Mouse (Mus musculus) right cerebral cortex, adult 18-20 months (tissue): Measurements from ENCODE around the gene Ddr1.
"Not testable (repeated sequence)": the region's sequence is repeated elsewhere in the genome, so short reads cannot be mapped to it uniquely, and the experiment has no call there.

Experiments
- DNase-seq: peaks from one replicate; pipeline ENCODE4 v3.0.0; 2022; ENCODE audit warnings: mixed read lengths

The Ddr1 gene

GRCm38 (mm10) chr17:35704621-35705464 lies at the start of gene Ddr1:
TSS of gene Ddr1 (minus strand) at chr17:35704621.
- DNase-seq: peak; percentile 53

GRCm38 (mm10) chr17:35753668-35754067 lies 49.2 kb upstream of the Ddr1 start:
- no peak for DNase-seq

- DNase-seq: peak; percentile 50
Measured at GRCm38 (mm10) chr17:35752221-35752811, 47.9 kb upstream of the Ddr1 start.

- peak; percentile 67 for DNase-seq
Measured at GRCm38 (mm10) chr17:35749685-35750084, 45.3 kb upstream of the Ddr1 start.

DNA sequence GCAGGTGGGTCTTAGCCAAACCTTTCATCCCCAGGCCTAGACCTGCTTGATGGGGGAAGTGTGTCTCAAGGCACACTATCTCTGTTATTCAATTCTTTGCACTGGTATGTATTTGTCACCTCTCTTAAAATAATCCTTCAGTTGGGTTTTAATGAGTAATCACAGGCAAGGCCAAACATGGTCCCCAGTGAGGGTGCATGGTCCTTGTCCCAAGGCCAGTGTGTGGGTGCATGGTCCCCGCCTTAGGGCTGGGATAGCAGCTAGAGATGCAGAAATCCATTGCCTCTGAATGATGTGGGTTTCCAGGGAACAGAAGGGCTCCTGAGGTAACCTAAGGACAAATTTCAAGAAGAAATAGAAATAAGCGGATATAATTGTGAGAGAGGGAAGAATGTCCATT lies 39.9 kb upstream of the Ddr1 start:
- no peak for DNase-seq

DNA sequence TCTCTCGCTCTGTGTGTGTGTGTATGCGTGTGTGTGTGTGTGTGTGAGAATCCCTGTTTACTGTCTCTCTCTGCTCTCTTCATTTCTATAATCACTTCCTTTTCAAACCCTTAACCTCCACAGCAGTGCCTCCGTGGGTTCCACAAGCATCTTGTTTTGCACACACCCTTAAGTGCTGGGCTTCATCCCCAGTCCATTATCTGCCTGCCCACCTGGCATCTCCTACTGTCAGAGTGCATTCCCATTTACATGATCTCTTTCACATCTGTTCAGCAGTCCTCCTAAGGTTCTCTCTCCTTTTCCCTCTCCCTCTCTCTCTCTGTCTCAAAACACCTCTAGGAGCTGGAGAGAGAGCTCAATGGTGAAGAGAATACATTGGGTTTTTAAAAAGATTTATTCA lies 38.5 kb upstream of the Ddr1 start:
- DNase-seq: no peak

- no peak for DNase-seq
Measured at GRCm38 (mm10) chr17:35741589-35742226, 37.3 kb upstream of the Ddr1 start.

DNA sequence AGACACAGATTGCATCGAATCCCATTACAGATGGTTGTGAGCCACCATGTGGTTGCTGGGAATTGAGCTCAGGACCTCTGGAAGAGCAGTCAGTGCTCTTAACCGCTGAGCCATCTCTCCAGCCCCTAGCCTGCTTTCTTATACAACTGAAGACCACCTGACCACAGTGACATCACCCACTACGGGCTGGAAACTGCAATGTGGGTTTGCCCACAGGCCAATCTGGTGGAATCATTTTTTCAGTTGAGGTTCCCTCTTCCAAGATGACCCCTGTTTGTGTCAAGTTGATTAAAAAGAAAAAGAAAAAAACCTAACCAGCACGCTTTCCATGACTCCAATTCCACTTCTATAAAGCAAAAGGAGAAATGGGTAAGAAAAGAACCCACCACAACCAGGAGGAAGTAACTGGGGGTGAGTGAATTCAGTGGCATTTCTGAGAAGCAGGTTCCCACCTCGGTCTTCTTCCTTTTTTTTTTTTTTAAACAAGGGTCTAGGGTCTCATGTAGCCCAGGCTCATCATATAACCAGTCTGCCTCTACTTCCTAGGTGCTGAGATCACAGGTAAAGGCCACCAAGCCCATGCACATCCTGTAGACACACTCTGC lies 36.0 kb upstream of the Ddr1 start:
- DNase-seq: no peak

GRCm38 (mm10) chr17:35739675-35740074 lies 35.3 kb upstream of the Ddr1 start:
- DNase-seq: peak; percentile 90

GRCm38 (mm10) chr17:35737743-35738142 lies 33.3 kb upstream of the Ddr1 start:
- peak; percentile 81 for DNase-seq

- DNase-seq: peak; percentile 63
Measured at GRCm38 (mm10) chr17:35736280-35736960, 32.0 kb upstream of the Ddr1 start.

DNA sequence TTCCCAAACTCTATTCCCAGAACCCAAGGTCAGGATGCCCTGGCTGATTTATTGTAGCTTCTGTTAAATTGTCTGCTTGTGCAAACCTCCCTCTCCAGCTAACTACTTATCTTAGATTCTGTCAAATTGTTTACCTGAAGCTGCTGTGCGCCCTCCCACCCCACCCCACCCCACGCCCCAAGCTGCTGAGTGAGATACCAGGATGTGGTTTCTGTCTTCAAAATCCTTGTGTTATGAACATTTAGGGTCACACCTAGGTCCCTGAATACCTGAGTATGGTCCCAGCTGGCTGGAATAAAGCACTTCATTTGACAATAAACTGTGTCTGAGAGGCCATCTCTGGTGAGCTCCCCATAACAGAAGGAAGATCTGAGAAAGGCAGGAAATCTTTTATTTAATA lies 30.1 kb upstream of the Ddr1 start:
- DNase-seq: no peak

GRCm38 (mm10) chr17:35733398-35733797 lies 29.0 kb upstream of the Ddr1 start:
- no peak for DNase-seq

GRCm38 (mm10) chr17:35731431-35732145 lies 27.2 kb upstream of the Ddr1 start:
- no peak for DNase-seq

DNA sequence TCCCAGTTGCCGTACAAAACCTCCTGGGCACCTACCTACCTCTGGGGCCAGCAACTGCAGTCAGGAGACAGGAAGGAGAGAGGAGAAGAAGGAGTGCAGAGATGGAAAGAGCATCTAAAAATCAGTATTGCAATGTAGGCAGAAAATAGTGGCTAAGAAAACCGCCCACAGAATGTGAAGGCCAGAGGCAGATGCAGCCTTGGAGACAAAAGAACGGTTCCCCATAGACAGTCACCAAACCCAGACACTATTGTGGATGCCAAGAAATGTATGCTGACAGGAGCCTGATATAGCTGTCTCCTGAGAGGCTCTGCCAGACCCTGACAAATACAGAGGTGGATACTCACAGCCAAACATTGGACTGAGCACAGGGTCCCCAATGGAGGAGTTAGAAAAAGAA lies 25.7 kb upstream of the Ddr1 start:
- not testable (repeated sequence) for DNase-seq

- DNase-seq: no peak
Measured at GRCm38 (mm10) chr17:35728821-35729220, 24.4 kb upstream of the Ddr1 start.

- DNase-seq: no peak
Measured at GRCm38 (mm10) chr17:35727471-35728205, 23.2 kb upstream of the Ddr1 start.

DNA sequence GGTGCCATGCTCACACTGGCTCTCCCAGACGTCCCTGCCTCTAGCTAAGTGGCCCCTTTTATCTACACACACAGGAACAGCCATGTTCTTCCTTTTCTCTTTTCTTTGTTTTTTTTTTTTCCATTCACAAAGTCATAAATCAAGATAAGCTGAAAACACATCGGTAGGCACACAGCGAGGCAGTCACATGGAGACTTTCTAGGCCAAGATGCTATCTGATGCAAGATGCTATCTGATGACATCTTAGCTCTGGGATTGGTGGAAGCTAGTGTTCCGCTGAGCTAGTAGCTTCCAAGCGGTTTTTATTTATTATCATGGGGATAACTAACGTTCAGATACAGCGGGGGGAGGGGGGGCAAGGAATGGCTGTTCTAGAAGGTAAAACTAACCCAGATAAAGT lies 22.6 kb upstream of the Ddr1 start:
- no peak for DNase-seq

DNA sequence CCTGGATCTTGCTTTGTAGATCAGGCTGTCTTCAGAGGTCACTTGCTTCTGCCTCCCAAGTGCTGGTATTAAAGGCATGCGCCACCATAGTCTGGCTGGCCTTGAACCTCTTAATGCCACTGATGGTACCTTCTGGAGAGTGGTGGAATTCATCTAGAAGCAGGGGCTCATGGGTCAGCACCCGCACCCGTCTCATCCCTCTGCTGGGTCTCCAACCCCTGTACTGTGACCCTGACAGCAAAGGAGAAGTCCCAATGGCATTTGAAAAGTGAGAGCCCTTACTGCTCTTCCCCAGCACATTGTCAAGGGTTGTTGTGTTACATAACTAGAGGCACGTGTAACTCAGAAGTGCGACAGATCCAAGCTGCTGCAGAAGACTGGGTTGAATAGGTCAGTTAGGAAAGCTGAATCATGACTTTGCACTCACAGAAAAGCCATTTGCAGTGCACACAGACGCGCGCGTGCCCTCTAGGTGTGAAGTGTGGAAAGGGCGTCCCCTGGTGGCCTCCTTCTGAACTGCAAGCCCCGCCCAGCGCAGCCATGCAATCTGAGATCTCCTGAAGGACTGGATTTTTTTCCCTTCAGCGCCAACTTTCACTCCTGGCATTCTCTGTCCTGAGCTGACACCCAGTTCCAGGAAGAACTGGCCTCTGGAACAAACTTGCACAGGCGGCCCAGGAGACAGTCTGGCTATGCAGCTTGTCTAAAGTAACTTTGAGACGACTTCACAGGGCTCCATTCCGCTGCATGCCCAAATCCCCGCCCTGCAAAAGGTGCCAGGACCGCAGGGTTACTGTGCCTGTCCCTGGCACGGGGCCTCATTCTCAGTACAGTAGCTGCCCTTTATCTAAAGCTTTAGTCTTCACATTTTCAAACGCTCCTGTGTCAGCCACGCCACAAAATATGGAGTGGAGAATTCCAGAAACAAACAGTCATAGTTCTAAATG lies 21.1 kb upstream of the Ddr1 start:
- peak; percentile 85 for DNase-seq

DNA sequence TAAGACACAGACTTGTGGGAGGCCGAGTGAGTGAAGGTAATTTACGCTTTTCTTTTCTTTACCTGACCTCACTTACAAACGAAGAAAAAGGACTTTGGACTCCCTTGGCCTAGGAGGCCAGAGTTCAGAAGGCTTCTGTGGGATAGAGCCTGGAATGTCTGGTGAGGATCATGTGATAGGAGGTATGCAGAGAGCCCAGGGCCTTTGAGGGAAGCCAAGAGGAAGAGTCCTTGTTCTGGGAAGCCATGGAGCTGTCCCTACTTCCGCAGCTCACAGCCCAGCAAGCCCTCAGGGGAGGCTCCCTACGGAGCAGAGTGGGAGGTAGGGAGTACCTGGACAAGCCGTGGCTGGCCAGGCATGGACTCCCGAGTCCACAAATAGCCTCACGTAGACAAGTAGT lies 17.3 kb upstream of the Ddr1 start:
- DNase-seq: no peak
